Mouse (Mus musculus) adipocyte (in vitro differentiated cells): ENCODE data around the gene Tmem259.

Experiments used
- DNase-seq: peaks from one replicate; pipeline ENCODE4 v3.0.0-alpha.2; 2016; ENCODE audit warnings: low spot score

The Tmem259 gene

DNA sequence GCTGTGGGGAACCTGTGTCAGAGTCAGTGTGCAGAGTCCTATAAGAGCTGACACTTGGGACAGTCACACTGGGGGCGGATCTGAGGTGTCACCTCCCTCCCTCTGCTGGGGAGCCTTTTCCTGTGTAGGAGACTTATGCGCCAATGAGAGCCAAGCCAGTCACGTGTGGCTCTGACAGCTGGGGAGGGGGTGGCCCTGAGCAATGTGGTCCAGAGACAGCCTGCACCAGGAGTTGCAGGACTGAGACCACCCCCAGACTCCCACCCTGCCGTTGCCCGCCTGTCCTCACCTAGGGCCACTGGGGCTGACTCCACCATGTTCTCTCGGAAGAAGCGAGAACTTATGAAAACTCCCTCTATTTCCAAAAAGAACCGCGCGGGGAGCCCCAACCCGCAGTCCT lies 32.4 kb upstream of the Tmem259 start, which contains the start of gene Arhgap45:
Gene Arhgap45, plus strand, starts transcription at position 143 of the 400 bp plus-strand sequence.
- no peak for DNase-seq

DNA sequence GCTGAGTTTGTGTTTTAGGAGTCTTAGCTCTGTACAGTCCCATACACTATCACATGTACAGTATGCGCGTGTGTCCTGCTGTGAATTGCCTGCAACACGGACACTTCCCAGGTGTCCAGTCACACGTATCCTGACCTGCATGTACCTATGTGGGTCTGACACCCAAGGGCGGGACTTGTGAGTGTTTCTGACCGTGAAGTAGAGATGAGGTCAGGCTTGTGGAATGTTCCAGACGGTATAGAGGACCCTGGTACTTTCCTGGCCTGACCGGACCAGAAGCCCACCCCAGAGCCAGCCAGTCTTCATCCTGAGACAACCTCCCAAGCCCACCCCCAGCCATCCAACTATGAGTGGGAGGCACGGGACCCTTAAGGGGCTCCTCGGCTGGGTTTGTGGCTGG lies 31.5 kb upstream of the Tmem259 start:
- DNase-seq: no peak

DNA sequence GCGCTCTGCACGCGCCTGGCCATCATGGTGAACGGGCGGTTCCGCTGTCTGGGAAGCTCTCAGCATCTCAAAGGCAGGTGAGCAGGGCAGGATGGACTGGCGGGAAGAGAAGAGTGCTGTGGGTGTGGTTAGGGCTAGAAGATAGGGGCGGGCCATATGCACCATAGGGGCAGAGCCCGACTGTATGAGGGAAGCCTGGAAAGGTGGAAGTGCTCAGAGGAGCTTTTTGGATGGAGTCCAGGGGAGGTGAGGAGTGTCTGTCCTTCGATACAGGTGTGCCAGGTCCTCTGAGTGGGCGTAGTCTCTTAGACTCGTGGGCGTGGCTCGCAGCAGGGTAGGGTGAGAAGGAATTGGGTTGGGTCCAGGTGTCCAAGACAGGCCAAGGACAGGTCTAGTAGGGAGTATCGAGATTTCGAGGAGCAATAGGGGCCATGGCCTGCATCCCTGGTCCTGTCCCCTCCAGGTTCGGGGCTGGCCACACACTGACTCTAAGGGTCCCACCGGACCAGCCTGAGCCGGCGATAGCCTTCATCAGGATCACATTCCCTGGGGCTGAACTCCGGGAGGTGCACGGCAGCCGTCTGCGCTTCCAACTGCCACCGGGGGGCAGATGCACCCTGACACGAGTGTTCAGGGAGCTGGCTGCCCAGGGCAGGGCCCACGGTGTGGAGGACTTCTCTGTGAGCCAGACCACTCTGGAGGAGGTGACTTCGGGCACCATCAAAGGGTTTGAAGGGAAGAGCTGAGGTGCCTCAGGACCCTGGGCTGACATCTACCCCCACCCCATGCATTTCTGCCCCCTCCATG lies 30.6 kb upstream of the Tmem259 start:
- DNase-seq: no peak

DNA sequence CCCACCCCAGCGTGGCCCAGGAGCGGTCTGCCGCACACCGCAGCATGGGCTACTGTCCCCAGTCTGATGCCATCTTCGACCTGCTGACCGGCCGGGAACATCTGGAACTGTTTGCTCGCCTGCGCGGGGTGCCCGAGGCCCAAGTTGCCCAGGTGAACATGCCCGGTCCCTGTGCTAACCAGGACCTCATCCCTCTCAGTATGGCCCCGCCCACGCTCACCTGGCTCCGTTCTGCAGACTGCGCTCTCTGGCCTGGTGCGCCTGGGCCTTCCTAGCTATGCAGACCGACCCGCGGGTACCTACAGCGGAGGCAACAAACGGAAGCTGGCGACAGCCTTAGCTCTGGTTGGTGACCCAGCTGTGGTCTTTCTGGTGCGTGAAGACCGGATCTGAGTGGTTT lies 29.5 kb upstream of the Tmem259 start:
- DNase-seq: no peak

DNA sequence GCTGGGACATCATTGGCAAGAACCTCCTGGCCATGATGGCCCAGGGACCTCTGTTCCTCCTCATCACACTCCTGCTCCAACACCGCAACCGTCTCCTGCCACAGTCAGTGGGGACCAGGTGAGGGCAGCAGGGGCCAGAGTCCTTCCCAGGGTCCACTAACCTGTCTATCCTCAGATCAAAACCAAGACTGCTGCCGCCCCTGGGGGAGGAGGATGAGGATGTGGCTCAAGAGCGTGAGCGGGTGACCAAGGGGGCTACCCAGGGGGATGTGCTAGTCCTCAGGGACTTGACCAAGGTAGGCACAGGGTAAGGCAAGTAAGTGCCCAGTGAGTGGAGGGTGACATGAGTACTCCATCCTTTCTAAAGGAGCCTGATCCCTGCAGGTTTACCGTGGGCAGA lies 27.6 kb upstream of the Tmem259 start:
- DNase-seq: no peak

DNA sequence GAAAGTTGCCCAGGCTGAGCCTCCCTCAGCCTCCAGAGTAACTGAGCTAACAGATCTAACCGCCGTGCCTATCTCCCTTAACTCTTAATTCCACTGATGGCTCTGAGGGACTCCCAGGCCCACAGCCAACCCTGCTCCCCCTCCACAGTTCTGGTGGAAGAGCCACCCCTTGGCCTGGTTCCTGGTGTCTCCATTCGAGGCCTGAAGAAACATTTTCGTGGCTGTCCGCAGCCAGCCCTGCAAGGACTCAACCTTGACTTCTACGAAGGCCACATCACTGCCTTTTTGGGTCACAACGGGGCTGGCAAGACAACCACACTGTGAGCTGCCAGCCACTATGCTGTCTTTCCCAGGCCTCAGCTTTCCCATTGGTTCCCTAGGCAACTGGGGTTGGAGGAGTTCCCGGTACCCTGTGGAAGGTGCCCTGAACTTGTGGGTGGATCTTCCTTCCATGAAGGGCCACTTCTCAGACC lies 20.1 kb upstream of the Tmem259 start:
- DNase-seq: no peak

DNA sequence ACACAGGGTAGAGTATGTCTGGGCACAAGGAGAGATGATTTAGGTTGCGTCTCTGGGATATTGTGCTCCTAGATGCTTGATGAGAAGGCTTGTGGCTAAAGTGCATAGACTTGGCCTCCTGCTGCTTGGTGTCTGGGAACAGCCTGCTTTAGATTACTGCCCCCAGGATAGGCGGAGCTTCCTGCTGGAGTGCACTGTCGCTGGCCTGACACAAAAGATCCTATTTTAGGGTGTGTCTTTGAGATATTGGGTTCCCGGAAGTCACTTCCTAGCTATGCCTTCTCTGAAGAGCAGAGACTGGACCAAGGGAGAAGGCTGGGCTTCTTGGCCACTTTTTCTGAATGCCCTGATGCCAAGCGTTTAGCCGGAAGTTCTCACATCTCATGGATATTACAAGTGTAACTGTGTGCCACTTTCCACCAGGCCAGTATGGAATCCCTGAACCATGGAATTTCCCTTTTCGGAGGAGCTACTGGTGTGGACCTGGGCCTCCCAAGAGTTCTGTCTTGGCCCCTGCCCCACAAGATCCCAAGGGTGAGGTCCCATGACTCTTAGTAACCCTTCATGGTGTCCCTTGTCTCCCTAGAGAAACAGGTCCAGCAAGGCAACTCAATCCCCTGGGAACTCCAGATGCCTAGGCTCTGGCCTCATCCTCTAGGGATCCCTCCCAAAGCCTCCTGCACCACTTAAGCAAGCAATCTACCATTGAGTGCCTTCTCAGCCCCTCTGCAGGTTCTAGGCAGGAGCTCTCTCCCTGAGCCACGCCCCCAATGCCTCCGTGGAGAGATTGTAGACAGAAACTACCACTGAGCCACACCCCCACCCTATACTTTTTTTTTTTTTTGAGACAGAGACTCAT lies 19.5 kb upstream of the Tmem259 start:
- DNase-seq: no peak

DNA sequence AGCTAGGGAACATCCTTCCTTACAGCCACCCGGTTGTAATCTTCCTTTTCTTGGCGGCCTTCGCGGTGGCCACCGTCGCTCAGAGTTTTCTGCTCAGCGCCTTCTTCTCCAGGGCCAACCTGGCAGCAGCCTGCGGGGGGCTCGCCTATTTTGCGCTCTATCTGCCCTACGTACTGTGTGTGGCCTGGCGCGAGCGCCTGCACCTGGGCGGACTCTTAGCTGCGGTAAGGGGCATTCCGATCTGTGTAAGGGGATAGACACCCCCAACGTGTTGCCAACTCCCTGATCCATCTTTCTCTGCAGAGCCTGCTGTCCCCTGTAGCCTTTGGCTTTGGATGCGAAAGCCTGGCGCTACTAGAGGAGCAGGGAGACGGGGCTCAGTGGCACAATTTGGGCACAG lies 18.7 kb upstream of the Tmem259 start:
- no peak for DNase-seq

DNA sequence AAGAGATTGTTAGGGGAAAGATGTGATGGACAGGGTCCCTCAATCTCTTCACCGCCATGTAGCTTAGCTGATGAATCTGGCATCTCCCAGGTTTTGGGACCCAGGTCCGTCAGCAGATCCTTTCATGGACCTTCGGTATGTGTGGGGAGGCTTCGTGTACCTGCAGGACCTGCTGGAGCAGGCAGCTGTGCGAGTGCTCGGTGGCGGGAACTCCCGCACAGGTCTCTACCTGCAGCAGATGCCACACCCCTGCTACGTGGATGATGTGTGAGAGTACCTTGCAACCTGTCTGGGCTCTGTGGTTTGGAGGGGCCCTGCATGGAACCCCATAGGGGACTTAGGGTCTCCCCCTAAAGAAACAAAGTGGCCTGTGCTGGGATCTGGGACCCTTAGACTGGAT lies 17.8 kb upstream of the Tmem259 start:
- DNase-seq: no peak

DNA sequence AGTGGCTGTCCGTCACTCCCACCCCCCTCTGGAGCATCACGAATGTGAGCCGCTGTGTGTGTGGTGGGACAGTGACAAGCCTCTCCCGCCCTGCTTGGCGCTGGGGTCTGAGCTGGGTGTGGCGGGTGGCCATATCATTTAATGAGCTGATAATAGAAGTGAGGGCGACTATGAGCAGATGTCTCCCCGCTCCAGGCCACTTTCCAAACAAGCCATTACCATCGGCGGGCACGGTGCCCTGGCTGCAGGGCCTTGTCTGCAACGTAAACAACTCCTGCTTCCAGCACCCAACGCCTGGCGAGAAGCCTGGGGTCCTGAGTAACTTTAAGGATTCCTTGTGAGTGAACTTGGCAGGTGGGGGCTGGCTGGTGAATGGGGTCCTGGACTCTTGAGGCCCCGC lies 13.7 kb upstream of the Tmem259 start:
- DNase-seq: no peak

DNA sequence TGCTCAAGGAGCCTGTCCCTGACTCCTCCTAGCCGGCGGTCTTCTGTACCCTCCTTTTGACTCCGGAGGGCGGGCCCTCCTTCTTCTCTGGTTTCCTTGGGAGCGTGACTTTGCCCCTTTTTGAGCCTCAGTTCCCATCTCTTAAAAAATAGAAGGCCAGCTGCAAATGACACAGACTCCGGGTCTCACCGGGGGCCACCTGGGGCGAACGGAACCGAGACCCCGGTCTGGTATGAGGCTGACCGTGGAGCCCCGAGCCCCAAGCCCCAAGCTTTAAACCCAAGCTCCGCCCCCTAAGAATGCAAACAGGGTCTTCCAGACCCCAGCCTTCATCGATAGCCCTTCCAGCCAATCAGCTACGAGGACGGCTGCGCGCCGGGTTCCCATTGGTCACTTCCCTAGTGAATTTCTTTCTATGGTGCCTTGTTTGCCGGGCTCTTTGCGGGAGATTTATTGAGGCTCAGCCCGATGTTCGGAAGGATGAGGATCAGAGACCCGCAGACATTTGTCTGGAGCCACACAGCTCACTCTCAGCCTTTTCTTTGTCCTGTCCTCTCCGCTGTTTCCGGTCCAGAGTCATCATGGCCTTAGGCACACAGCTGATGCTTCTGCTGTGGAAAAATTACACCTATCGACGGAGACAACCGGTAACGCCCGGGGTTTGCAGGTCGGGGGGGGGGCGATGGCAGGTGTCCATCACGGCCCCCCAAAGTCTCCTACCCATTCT lies 13.1 kb upstream of the Tmem259 start:
- DNase-seq: peak; percentile 30

GRCm38 (mm10) chr10:79996272-79997033 lies 12.3 kb upstream of the Tmem259 start, which contains the start of gene Abca7:
Abca7 (plus strand) TSS chr10:79996494.
- DNase-seq: peak; percentile 95

DNA sequence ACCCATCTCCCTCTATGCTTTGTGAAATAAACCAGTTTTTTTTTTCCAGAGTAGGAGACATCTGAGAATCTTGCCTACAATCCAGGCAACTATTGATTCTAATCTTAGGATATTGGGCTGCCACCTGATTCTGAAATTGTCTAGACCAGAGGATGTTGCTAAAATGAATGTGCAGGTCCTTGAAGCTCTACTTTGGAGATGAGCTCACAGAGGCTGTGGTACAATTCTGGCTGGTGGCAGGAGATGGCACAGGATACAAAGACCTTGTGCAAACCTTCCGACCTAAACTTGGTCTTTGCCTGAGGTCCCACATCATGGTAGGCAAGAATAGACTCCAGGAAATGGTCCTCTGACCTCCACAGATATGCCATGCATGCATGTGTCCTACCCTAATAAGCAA lies 11.5 kb upstream of the Tmem259 start:
- no peak for DNase-seq

DNA sequence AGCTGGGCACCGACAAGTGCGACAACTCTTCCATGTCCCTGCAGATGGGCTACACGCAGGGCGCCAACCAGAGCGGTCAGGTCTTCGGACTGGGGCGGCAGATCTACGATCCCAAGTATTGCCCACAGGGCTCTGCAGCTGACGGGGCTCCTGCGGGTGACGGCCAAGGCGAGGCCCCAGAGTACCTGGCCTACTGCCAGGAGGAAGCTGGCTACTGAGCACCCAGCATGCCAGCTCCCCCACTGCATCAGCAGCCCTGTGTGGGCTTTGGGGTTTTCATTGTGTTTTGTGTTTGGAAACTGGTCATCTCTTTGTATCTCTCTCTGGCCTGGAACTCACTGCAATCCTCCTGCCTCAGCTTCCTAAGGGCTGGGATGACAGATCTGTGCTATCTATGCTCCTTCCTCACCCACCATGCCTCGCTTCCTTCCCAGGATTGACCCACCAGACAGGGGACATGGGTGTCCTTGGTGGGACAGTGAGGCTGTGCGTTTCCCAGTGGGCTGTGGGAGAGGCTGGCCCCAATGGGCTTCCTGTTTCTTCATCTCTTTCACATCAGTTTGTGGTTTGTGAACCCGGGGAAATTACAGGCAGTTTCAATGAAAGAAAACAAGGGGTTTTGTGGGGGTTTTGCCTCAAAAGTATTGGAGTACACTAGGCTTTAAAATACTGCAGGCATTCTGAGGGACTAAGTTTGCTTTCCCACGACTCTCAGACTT lies 10.4 kb upstream of the Tmem259 start:
- DNase-seq: no peak

- DNase-seq: no peak
Measured at GRCm38 (mm10) chr10:79991548-79991947, 7.4 kb upstream of the Tmem259 start.

DNA sequence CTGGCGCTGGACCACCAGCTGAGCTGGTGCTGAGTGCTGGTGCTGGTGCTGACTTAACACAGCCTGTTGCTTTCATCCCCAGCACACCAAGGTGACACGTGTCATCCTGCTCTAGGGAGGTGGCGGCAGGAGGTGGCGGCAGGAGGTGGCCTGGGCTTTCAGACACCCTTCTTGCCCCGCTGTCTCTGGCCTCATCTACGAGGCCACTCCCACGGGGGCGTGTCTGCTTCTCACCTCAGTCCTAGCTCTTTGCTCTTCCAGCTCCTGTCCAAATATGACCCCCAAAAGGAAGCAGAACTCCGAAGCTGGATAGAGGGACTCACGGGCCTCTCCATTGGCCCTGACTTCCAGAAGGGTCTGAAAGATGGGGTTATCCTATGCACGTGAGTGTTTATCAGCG lies 7.0 kb upstream of the Tmem259 start:
- no peak for DNase-seq

GRCm38 (mm10) chr10:79989870-79990269 lies 5.7 kb upstream of the Tmem259 start:
- no peak for DNase-seq

GRCm38 (mm10) chr10:79989272-79989786 lies 5.2 kb upstream of the Tmem259 start:
- no peak for DNase-seq

GRCm38 (mm10) chr10:79988506-79989271 lies 4.6 kb upstream of the Tmem259 start, which contains the start of gene Cnn2:
Cnn2 (plus strand) TSS chr10:79988584.
- DNase-seq: no peak
